Mouse (Mus musculus) cortical plate, adult 2 months (tissue): ENCODE data around the gene Il22ra2.

Experiments used
- CTCF ChIP-seq: fragments of 200-500 bp; IDR thresholded peaks from 2 replicates; pipeline ENCODE4 v1.5.1; 2011; ENCODE audit warnings: mild to moderate bottlenecking, control low read depth, low read length; ENCODE audit not compliant: insufficient read depth; ENCODE audit errors: extremely low read depth
- POLR2A ChIP-seq: fragments of 200-500 bp; IDR thresholded peaks from 2 replicates; pipeline ENCODE4 v1.6.1; 2011; ENCODE audit warnings: mild to moderate bottlenecking, low read length, control low read depth; ENCODE audit not compliant: insufficient read depth; ENCODE audit errors: extremely low read depth

- TF ChIP-seq POLR2A (no peak), CTCF (no peak)
Measured at GRCm38 (mm10) chr10:19578001-19578400, 43.8 kb upstream of the Il22ra2 start.
